Mouse (Mus musculus): ENCODE data around the gene Adamtsl1.

DNA sequence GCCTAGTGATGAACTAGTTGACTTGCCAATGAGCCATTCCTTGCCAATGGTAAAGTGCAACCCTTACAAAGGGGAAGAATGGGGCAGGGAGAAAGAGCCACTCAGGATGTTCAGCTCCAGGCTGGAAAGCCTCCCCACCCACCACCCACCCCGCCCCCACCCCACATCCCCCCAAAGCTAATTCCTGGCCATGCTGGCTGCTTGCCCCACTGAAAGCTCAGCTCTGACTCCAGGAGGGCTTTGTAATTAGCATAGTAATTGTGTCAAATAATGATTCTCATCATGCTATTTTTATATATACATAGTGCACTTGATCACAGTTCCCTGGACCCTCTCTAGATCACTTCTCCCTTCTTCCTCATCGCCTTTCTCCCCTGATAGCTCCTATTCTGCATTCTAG is 798.4 kb downstream of the Adamtsl1 start:
- TF ChIP-seq POLR2A (IDR thresholded peaks at IDR 0.05; ENCODE audit: borderline replicate concordance, control insufficient read depth, low read depth, low read length) (no peak), CTCF (IDR thresholded peaks at IDR 0.05; ENCODE audit: control insufficient read depth, insufficient read depth, low read length) (no peak)

Measured in bone marrow, adult 2 months (tissue).